ENCODE assay signal across 8 mouse cellular contexts in the genomic region with DNA sequence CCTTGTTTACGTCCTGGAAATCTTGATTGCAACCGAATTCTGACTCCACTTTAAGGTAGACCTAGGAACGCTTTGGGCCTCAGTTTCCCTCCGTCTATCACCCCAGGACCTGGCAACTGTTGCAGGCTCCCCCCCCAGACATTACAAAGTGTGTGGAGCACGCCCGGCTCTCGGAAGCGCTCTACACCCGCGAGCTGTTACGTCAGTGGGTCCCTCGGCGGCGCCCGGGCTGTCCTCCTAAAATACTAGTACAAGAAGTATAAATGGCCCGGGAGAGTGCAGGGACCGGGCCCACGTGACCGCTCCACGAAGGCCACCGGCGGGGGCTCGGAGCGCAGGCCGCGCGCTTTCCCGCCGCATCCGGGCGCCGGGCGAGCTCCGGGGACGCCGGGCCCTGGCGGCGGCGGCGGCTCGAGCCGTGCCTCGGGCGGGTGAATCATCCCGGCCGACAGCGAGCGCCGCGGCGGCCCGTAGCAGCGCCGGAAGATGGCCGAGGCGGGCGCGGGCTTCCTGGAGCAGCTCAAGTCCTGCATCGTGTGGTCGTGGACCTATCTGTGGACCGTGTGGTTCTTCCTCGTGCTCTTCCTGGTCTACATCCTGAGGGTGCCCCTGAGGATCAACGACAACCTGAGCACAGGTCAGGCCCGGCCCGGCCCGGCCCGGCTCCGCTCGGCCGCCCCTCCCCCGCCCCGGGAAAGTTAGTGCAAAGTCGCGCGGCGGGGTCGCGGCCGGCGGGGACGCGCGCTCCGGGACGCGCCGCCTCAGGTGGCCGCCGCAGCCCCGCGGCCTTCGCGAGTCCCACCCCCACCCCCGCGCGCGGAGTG. TPM values are rescaled to one million over a fixed set of nuclear protein-coding genes. Genes with fewer than 3 reads are reported as not detected.
DNase-seq lines count a peak whose midpoint lies in the region; ATAC-seq and TF ChIP-seq lines count a peak whose summit lies in the region.

No protein-coding gene starts in this region.

- no peaks in the 10 kb centered on the region for H3K27me3 ChIP-seq in Patski
- H3K27me3 ChIP-seq in hindbrain, embryonic 13.5 days, result 0 out of 2 replicates have a peak, but pooled peaks cover 12% of the 10 kb centered on the region

- no peaks in the 10 kb centered on the region for H3K9me3 ChIP-seq in hindbrain, embryonic 13.5 days

- H3K4me3 ChIP-seq in hindbrain, embryonic 13.5 days, result peak overlapping the region; percentile 74

- peak; percentile 80 for ATAC-seq in Patski
- ATAC-seq in hindbrain, embryonic 13.5 days (ENCODE audit: low FRiP score), result peak; percentile 91

- H3K4me1 ChIP-seq in hindbrain, embryonic 13.5 days (replicated peaks), result peaks cover 12% of the 10 kb centered on the region

- no peak for DNase-seq in Patski (ENCODE audit: low read depth, low spot score)
- DNase-seq in cerebellum, postnatal 14 days, result peak; percentile 63 to 69
- peak; percentile 14 to 27 for DNase-seq in frontal cortex, postnatal 25 days (ENCODE audit: low spot score in 2 of 2)
- peak; percentile 44 to 45 for DNase-seq in layer of hippocampus, postnatal 36 days
- DNase-seq in lung, postnatal 36 days, result peak; percentile 83
- DNase-seq in retina, postnatal 1 day, result peak; percentile 71
- peak; percentile 75 for DNase-seq in thymus, postnatal 4 days

- peak overlapping the region; percentile 85 for H3K4me2 ChIP-seq in hindbrain, embryonic 13.5 days

- POLR2A ChIA-PET in Patski (lab: Charles Lee), result interaction anchor here (0.8 to 1.4 kb wide), 2 partner anchors 10 to 18 kb away, joined by 3 to 5 read pairs; no protein-coding TSS in a partner anchor

- H3K27ac ChIP-seq in hindbrain, embryonic 13.5 days, result peak overlapping the region; percentile 69

- in situ Hi-C loops in Patski (cut with MboI; ENCODE audit: low pct_unique_long_range_greater_than_20kb), result loop anchor here (25.0 kb wide), 2 partner anchors 668 to 1118 kb away; no protein-coding TSS in a partner anchor

- WGBS in hindbrain, embryonic 13.5 days, result under 1% methylated on average over 72 of the region's 97 CpGs

- CTCF ChIA-PET in Patski (lab: Charles Lee), result interaction anchor here (0.7 to 3.2 kb wide), 5 partner anchors 10 to 151 kb away, joined by 3 to 10 read pairs (median 3); no protein-coding TSS in a partner anchor

- H3K9ac ChIP-seq in hindbrain, embryonic 13.5 days, result peak overlapping the region; percentile 80

- no peaks in the 10 kb centered on the region for H3K36me3 ChIP-seq in hindbrain, embryonic 13.5 days

- TF ChIP-seq CTCF in Patski (IDR thresholded peaks at IDR 0.05), result no peak

RNA-seq across cellular contexts. Expression of gene St7, which starts 1.2 kb away (rescaled TPM):
- 23.1 TPM for polyA plus RNA-seq in Patski (2021)
- 56.1 and 57.8 TPM in 2 replicates for polyA plus RNA-seq in hindbrain, embryonic 13.5 days (2015; fragmentation: Nextera tagmentation; extraction: Ambion mirVana)
- total RNA-seq in layer of hippocampus, postnatal 36 days (2021), result 10 to 100 TPM; 48.0 to 52.5 TPM

RNA-seq across cellular contexts. Expression of gene Capza2, which starts 57.9 kb away (rescaled TPM):
- 185 TPM for polyA plus RNA-seq in Patski (2021)
- polyA plus RNA-seq in hindbrain, embryonic 13.5 days (2015; fragmentation: Nextera tagmentation; extraction: Ambion mirVana), result 246 and 256 TPM in 2 replicates
- total RNA-seq in layer of hippocampus, postnatal 36 days (2021), result 100 to 1,000 TPM; 299 to 316 TPM
